8 mouse cellular contexts compared by ENCODE assay signal in genomic region chr7:29247314-29247700, GRCm38 (mm10). TPM values are rescaled to one million over a fixed set of nuclear protein-coding genes. Genes with fewer than 3 reads are reported as not detected.
A peak's percentile ranks its signal among the peaks of the same experiment; 100 is the strongest.
DNase-seq lines count a peak whose midpoint lies in the region; ATAC-seq and TF ChIP-seq lines count a peak whose summit lies in the region.

No protein-coding gene starts in this region.

- peak; percentile 95 for TF ChIP-seq CTCF in bone marrow macrophage, adult 2 months (IDR thresholded peaks at IDR 0.05; ENCODE audit: low read depth, low read length)
- peak; percentile 76 for TF ChIP-seq CTCF in lung, adult 2 months (IDR thresholded peaks at IDR 0.05; ENCODE audit: insufficient read depth, low read length)
- peak; percentile 90 for TF ChIP-seq CTCF in thymus, adult 2 months (IDR thresholded peaks at IDR 0.05; ENCODE audit: borderline replicate concordance, control insufficient read depth, extremely low read depth, insufficient read depth, low read length, poor library complexity)

- 30% methylated on average over 16 of the region's 16 CpGs for WGBS in heart, embryonic 15.5 days
- 37% methylated on average over 16 of the region's 16 CpGs for WGBS in lung, adult 2 months
- 35% methylated on average over 16 of the region's 16 CpGs for WGBS in thymus, adult 2 months

- H3K4me1 ChIP-seq in bone marrow macrophage, adult 2 months (ENCODE audit: control insufficient read depth, insufficient read depth, low read length), result no peaks in the 10 kb centered on the region
- peaks cover 22% of the 10 kb centered on the region for H3K4me1 ChIP-seq in heart, embryonic 15.5 days (replicated peaks)
- peaks cover 5% of the 10 kb centered on the region; the same call in 1 of the 2 replicates for H3K4me1 ChIP-seq in lung, adult 2 months (ENCODE audit: control insufficient read depth, insufficient read depth, low read length)
- peaks cover 36% of the 10 kb centered on the region for H3K4me1 ChIP-seq in thymus, adult 2 months (replicated peaks; ENCODE audit: control insufficient read depth, insufficient read depth, low read length)

- no peaks in the 10 kb centered on the region for H3K27me3 ChIP-seq in heart, embryonic 15.5 days
- no peaks in the 10 kb centered on the region for H3K27me3 ChIP-seq in thymus, adult 2 months (ENCODE audit: control insufficient read depth, insufficient read depth, low read length)

- ATAC-seq in erythroblast, adult 5-6 weeks (replicated peaks; ENCODE audit: low FRiP score, poor library complexity, severe bottlenecking), result peak; percentile 65
- ATAC-seq in heart, embryonic 15.5 days (replicated peaks; ENCODE audit: insufficient number of reproducible peaks, insufficient read depth, low FRiP score, low read depth), result no peak
- ATAC-seq in neutrophil, adult 5-6 weeks (ENCODE audit: extremely low read depth, insufficient number of reproducible peaks, low FRiP score, poor library complexity, severe bottlenecking), result peak; percentile 44; the same call in 1 of the 2 replicates

- peak overlapping the region; percentile 38; the same call in 1 of the 2 replicates for H3K9ac ChIP-seq in heart, embryonic 15.5 days

- no peak for TF ChIP-seq POLR2A in bone marrow macrophage, adult 2 months (IDR thresholded peaks at IDR 0.05; ENCODE audit: borderline replicate concordance, low read depth, low read length)
- no peak for TF ChIP-seq POLR2A in lung, adult 2 months (IDR thresholded peaks at IDR 0.05; ENCODE audit: borderline replicate concordance, extremely low read depth, low read depth, low read length)
- TF ChIP-seq POLR2A in thymus, adult 2 months (IDR thresholded peaks at IDR 0.05; ENCODE audit: control insufficient read depth, extremely low read depth, insufficient read depth, low read length, poor library complexity), result no peak

- H3K9me3 ChIP-seq in heart, embryonic 15.5 days (replicated peaks), result no peaks in the 10 kb centered on the region

- no peak overlapping the region for H3K27ac ChIP-seq in bone marrow macrophage, adult 2 months (ENCODE audit: insufficient read depth, low read depth, low read length)
- no peak overlapping the region for H3K27ac ChIP-seq in heart, embryonic 15.5 days
- no peak overlapping the region for H3K27ac ChIP-seq in thymus, adult 2 months (ENCODE audit: control insufficient read depth, insufficient read depth, low read length)

- H3K4me3 ChIP-seq in bone marrow macrophage, adult 2 months (ENCODE audit: insufficient read depth, low read length), result no peak overlapping the region
- H3K4me3 ChIP-seq in heart, embryonic 15.5 days, result peak overlapping the region; percentile 43
- peak overlapping the region; percentile 61 for H3K4me3 ChIP-seq in lung, adult 2 months (replicated peaks; ENCODE audit: extremely low read depth, low read depth, low read length)
- peak overlapping the region; percentile 46 for H3K4me3 ChIP-seq in thymus, adult 2 months (ENCODE audit: control insufficient read depth, insufficient read depth, low read length)

- DNase-seq in CD4-positive helper T cell, adult 2 months (ENCODE audit: low read depth, low spot score), result peak; percentile 71
- DNase-seq in kidney, postnatal 14 days, result peak; percentile 81
- peak; percentile 89 for DNase-seq in lung, adult 2 months
- peak; percentile 90 for DNase-seq in thymus, adult 2 months

- peak overlapping the region; percentile 72 for H3K4me2 ChIP-seq in heart, embryonic 15.5 days

- peaks cover 22% of the 10 kb centered on the region for H3K36me3 ChIP-seq in heart, embryonic 15.5 days
- no peaks in the 10 kb centered on the region for H3K36me3 ChIP-seq in thymus, adult 2 months (ENCODE audit: control insufficient read depth, insufficient read depth, low read length)

RNA-seq across cellular contexts. Expression of gene 2200002D01Rik, which starts 1.0 kb away (rescaled TPM):
- polyA plus RNA-seq in bone marrow macrophage, adult 2 months (2012; ENCODE audit: insufficient read depth, insufficient read length, missing spikeins), result 1.9 TPM in 1 of 2 replicates, not detected in the other
- not detected in 2 replicates for total RNA-seq in erythroblast, adult 5-6 weeks (2015; ENCODE audit: low replicate concordance)
- 2.5 TPM in 1 of 2 replicates, not detected in the other for total RNA-seq in erythroblast, adult 5-6 weeks (2017; ENCODE audit: low replicate concordance)
- polyA plus RNA-seq in heart, embryonic 15.5 days (2015; fragmentation: Nextera tagmentation; extraction: Ambion mirVana), result 6.3 and 7.1 TPM in 2 replicates
- 7.9 and 12.6 TPM in 2 replicates for polyA plus RNA-seq in lung, adult 2 months (2012; rRNA removed)
- total RNA-seq in neutrophil, adult 5-6 weeks (2017), result 2.4 and 2.8 TPM in 2 replicates
- 3.6 and 3.7 TPM in 2 replicates for polyA plus RNA-seq in thymus, adult 2 months (2012; rRNA removed)

RNA-seq across cellular contexts. Expression of gene Yif1b, which starts 9.2 kb away (rescaled TPM):
- 29.7 and 33.8 TPM in 2 replicates for polyA plus RNA-seq in bone marrow macrophage, adult 2 months (2012; ENCODE audit: insufficient read depth, insufficient read length, missing spikeins)
- total RNA-seq in erythroblast, adult 5-6 weeks (2015; ENCODE audit: low replicate concordance), result 8.5 and 11.5 TPM in 2 replicates
- 7.0 and 7.2 TPM in 2 replicates for total RNA-seq in erythroblast, adult 5-6 weeks (2017; ENCODE audit: low replicate concordance)
- polyA plus RNA-seq in heart, embryonic 15.5 days (2015; fragmentation: Nextera tagmentation; extraction: Ambion mirVana), result 98.2 and 107 TPM in 2 replicates
- polyA plus RNA-seq in lung, adult 2 months (2012; rRNA removed), result 182 and 190 TPM in 2 replicates
- 4.4 and 5.2 TPM in 2 replicates for total RNA-seq in neutrophil, adult 5-6 weeks (2017)
- 143 and 146 TPM in 2 replicates for polyA plus RNA-seq in thymus, adult 2 months (2012; rRNA removed)

RNA-seq across cellular contexts. Expression of gene Kcnk6, which starts 15.0 kb away (rescaled TPM):
- polyA plus RNA-seq in bone marrow macrophage, adult 2 months (2012; ENCODE audit: insufficient read depth, insufficient read length, missing spikeins), result 32.3 and 39.1 TPM in 2 replicates
- total RNA-seq in erythroblast, adult 5-6 weeks (2015; ENCODE audit: low replicate concordance), result 0.38 and 1.7 TPM in 2 replicates
- 2.9 and 4.2 TPM in 2 replicates for total RNA-seq in erythroblast, adult 5-6 weeks (2017; ENCODE audit: low replicate concordance)
- 1.4 and 2.0 TPM in 2 replicates for polyA plus RNA-seq in heart, embryonic 15.5 days (2015; fragmentation: Nextera tagmentation; extraction: Ambion mirVana)
- 30.6 and 41.5 TPM in 2 replicates for polyA plus RNA-seq in lung, adult 2 months (2012; rRNA removed)
- 1.7 and 3.7 TPM in 2 replicates for total RNA-seq in neutrophil, adult 5-6 weeks (2017)
- polyA plus RNA-seq in thymus, adult 2 months (2012; rRNA removed), result 34.7 and 37.5 TPM in 2 replicates

RNA-seq across cellular contexts. Expression of gene Catsperg1, which starts 33.5 kb away (rescaled TPM):
- 4.0 and 4.5 TPM in 2 replicates for polyA plus RNA-seq in bone marrow macrophage, adult 2 months (2012; ENCODE audit: insufficient read depth, insufficient read length, missing spikeins)
- total RNA-seq in erythroblast, adult 5-6 weeks (2015; ENCODE audit: low replicate concordance), result not detected in 2 replicates
- 0.70 TPM in 1 of 2 replicates, not detected in the other for total RNA-seq in erythroblast, adult 5-6 weeks (2017; ENCODE audit: low replicate concordance)
- 0.25 and 0.84 TPM in 2 replicates for polyA plus RNA-seq in heart, embryonic 15.5 days (2015; fragmentation: Nextera tagmentation; extraction: Ambion mirVana)
- polyA plus RNA-seq in lung, adult 2 months (2012; rRNA removed), result 3.4 and 3.9 TPM in 2 replicates
- 0.98 and 3.6 TPM in 2 replicates for total RNA-seq in neutrophil, adult 5-6 weeks (2017)
- 1.7 and 2.5 TPM in 2 replicates for polyA plus RNA-seq in thymus, adult 2 months (2012; rRNA removed)

RNA-seq across cellular contexts. Expression of gene Spint2, which starts 34.4 kb away (rescaled TPM):
- polyA plus RNA-seq in bone marrow macrophage, adult 2 months (2012; ENCODE audit: insufficient read depth, insufficient read length, missing spikeins), result 0.91 TPM in 1 of 2 replicates, not detected in the other
- 15.5 and 18.8 TPM in 2 replicates for total RNA-seq in erythroblast, adult 5-6 weeks (2015; ENCODE audit: low replicate concordance)
- total RNA-seq in erythroblast, adult 5-6 weeks (2017; ENCODE audit: low replicate concordance), result 6.8 and 7.6 TPM in 2 replicates
- polyA plus RNA-seq in heart, embryonic 15.5 days (2015; fragmentation: Nextera tagmentation; extraction: Ambion mirVana), result 77.9 and 125 TPM in 2 replicates
- polyA plus RNA-seq in lung, adult 2 months (2012; rRNA removed), result 317 and 391 TPM in 2 replicates
- 14.1 and 14.3 TPM in 2 replicates for total RNA-seq in neutrophil, adult 5-6 weeks (2017)
- 426 and 460 TPM in 2 replicates for polyA plus RNA-seq in thymus, adult 2 months (2012; rRNA removed)

Comparison
In these comparisons a context has a peak if more than half of its experiments do, and no peak if none do; other contexts are left out.
1. RNA of gene Kcnk6, which starts 15.0 kb away (polyA plus RNA-seq): 32.3 to 39.1 TPM in bone marrow macrophage, adult 2 months, 34.7 to 37.5 TPM in thymus, adult 2 months and 30.6 to 41.5 TPM in lung, adult 2 months; 1.4 to 2.0 TPM in heart, embryonic 15.5 days; every median in the first group is over 10 times any median in the second.
2. Peak in every context shown above with its lines, with median percentiles within 50 percentile points of each other: DNase-seq and CTCF ChIP-seq.